Comparison of ENCODE assay signal across 20 mouse cellular contexts in genomic region chr5:43108260-43108589, GRCm38 (mm10).
A peak's percentile ranks its signal among the peaks of the same experiment; 100 is the strongest.
DNase-seq lines count a peak whose midpoint lies in the region; ATAC-seq lines count a peak whose summit lies in the region.
"Had no signal": no experiment of that assay in that cellular context is flagged by ENCODE, and none has a peak within 500 bp of the region (broad histone marks: within the 10 kb centered on the region; RNA-seq: fewer than 3 reads in every experiment).

No protein-coding gene starts in this region.

- peak; percentile 32 for DNase-seq in midbrain, embryonic 14.5 days
- DNase-seq in midbrain, embryonic 11.5 days (ENCODE audit: low spot score, missing footprints), result no peak
- peak; percentile 48 for DNase-seq in forebrain, embryonic 14.5 days (ENCODE audit: low spot score)
- no peak for DNase-seq in ovary, postnatal 14 days (ENCODE audit: low spot score)
- no peak for DNase-seq in limb, embryonic 10.5 days (ENCODE audit: low spot score)
- no peak for DNase-seq in adrenal gland, postnatal 25 days
- DNase-seq: adrenal gland, adult 2 months; cerebellum, adult 11-12 months; cerebellum, postnatal 25 days; kidney, postnatal 10 days; right cerebral cortex, postnatal 14 days had no signal

- H3K27ac ChIP-seq in midbrain, embryonic 14.5 days (replicated peaks; ENCODE audit: low read depth, low read length), result no peak overlapping the region
- H3K27ac ChIP-seq in midbrain, embryonic 11.5 days (ENCODE audit: low read depth, low read length), result no peak overlapping the region
- H3K27ac ChIP-seq in forebrain, embryonic 14.5 days (ENCODE audit: low read depth, low read length), result no peak overlapping the region
- H3K27ac ChIP-seq in hindbrain, embryonic 16.5 days (ENCODE audit: low read depth, low read length), result no peak overlapping the region
- H3K27ac ChIP-seq in limb, embryonic 10.5 days, result no peak overlapping the region
- H3K27ac ChIP-seq: intestine, embryonic 15.5 days; layer of hippocampus, adult 2 months; liver, embryonic 12.5 days; lung, embryonic 15.5 days; macrophage had no signal

- ATAC-seq in midbrain, embryonic 14.5 days (ENCODE audit: low FRiP score, low TSS enrichment), result peak; percentile 28; the same call in 1 of the 2 replicates
- ATAC-seq in midbrain, embryonic 11.5 days (ENCODE audit: low FRiP score), result no peak
- ATAC-seq in forebrain, embryonic 14.5 days, result peak; percentile 78
- peak; percentile 60 for ATAC-seq in hindbrain, embryonic 16.5 days
- ATAC-seq: CD4-positive, CD25-positive, alpha-beta regulatory T cell, adult 4 months; intestine, embryonic 15.5 days; liver, embryonic 12.5 days had no signal

- H3K9ac ChIP-seq in midbrain, embryonic 14.5 days (replicated peaks; ENCODE audit: low read length), result no peak overlapping the region
- no peak overlapping the region for H3K9ac ChIP-seq in midbrain, embryonic 11.5 days (ENCODE audit: low read length)
- no peak overlapping the region for H3K9ac ChIP-seq in forebrain, embryonic 14.5 days (ENCODE audit: low read length)
- H3K9ac ChIP-seq in hindbrain, embryonic 16.5 days (ENCODE audit: low read depth, low read length), result no peak overlapping the region
- H3K9ac ChIP-seq: intestine, embryonic 15.5 days; liver, embryonic 12.5 days; lung, embryonic 15.5 days had no signal

- H3K27me3 ChIP-seq in midbrain, embryonic 14.5 days (ENCODE audit: control insufficient read depth, insufficient read depth, low read length), result no peaks in the 10 kb centered on the region
- no peaks in the 10 kb centered on the region for H3K27me3 ChIP-seq in midbrain, embryonic 11.5 days (ENCODE audit: control insufficient read depth, insufficient read depth, low read length)
- H3K27me3 ChIP-seq in forebrain, embryonic 14.5 days (replicated peaks; ENCODE audit: control insufficient read depth, insufficient read depth, low read length), result no peaks in the 10 kb centered on the region
- H3K27me3 ChIP-seq in hindbrain, embryonic 16.5 days (replicated peaks; ENCODE audit: control insufficient read depth, insufficient read depth, low read length), result no peaks in the 10 kb centered on the region
- no peaks in the 10 kb centered on the region for H3K27me3 ChIP-seq in limb, embryonic 10.5 days (ENCODE audit: low read depth, poor library complexity, severe bottlenecking)
- H3K27me3 ChIP-seq: intestine, embryonic 15.5 days; liver, embryonic 12.5 days; lung, embryonic 15.5 days had no signal

- no peak overlapping the region for H3K4me3 ChIP-seq in midbrain, embryonic 14.5 days (replicated peaks; ENCODE audit: low read depth, low read length)
- H3K4me3 ChIP-seq in midbrain, embryonic 11.5 days (ENCODE audit: low read depth, low read length), result no peak overlapping the region
- H3K4me3 ChIP-seq in forebrain, embryonic 14.5 days (ENCODE audit: low read depth, low read length), result no peak overlapping the region
- H3K4me3 ChIP-seq in hindbrain, embryonic 16.5 days (ENCODE audit: low read length), result no peak overlapping the region
- no peak overlapping the region for H3K4me3 ChIP-seq in limb, embryonic 10.5 days
- H3K4me3 ChIP-seq: intestine, embryonic 15.5 days; layer of hippocampus, adult 2 months; liver, embryonic 12.5 days; lung, embryonic 15.5 days had no signal

- WGBS in midbrain, embryonic 14.5 days, result 72% methylated on average over 2 of the region's 2 CpGs
- 90% methylated on average over 2 of the region's 2 CpGs for WGBS in midbrain, embryonic 11.5 days
- WGBS in forebrain, embryonic 14.5 days, result 74% methylated on average over 2 of the region's 2 CpGs
- 55% methylated on average over 2 of the region's 2 CpGs for WGBS in hindbrain, embryonic 16.5 days
- 96% methylated on average over 2 of the region's 2 CpGs for WGBS in limb, embryonic 10.5 days

- H3K4me2 ChIP-seq in midbrain, embryonic 14.5 days (ENCODE audit: low read length), result no peak overlapping the region
- no peak overlapping the region for H3K4me2 ChIP-seq in midbrain, embryonic 11.5 days
- H3K4me2 ChIP-seq in forebrain, embryonic 14.5 days (ENCODE audit: low read length), result no peak overlapping the region
- no peak overlapping the region for H3K4me2 ChIP-seq in hindbrain, embryonic 16.5 days (ENCODE audit: low read length)
- H3K4me2 ChIP-seq: heart, embryonic 11.5 days; intestine, embryonic 15.5 days; liver, embryonic 12.5 days; lung, embryonic 15.5 days had no signal

- H3K4me1 ChIP-seq in midbrain, embryonic 14.5 days (ENCODE audit: control insufficient read depth, insufficient read depth, low read length), result peaks cover 7% of the 10 kb centered on the region; the same call in 1 of the 2 replicates
- H3K4me1 ChIP-seq in midbrain, embryonic 11.5 days (ENCODE audit: control insufficient read depth, insufficient read depth, low read length), result no peaks in the 10 kb centered on the region
- 0 out of 2 replicates have a peak, but pooled peaks cover 2% of the 10 kb centered on the region for H3K4me1 ChIP-seq in forebrain, embryonic 14.5 days (ENCODE audit: control insufficient read depth, insufficient read depth, low read length)
- no peaks in the 10 kb centered on the region; the same call in 1 of the 2 replicates for H3K4me1 ChIP-seq in hindbrain, embryonic 16.5 days (ENCODE audit: control insufficient read depth, insufficient read depth, low read depth, low read length)
- peaks cover 9% of the 10 kb centered on the region; the same call in 1 of the 2 replicates for H3K4me1 ChIP-seq in limb, embryonic 10.5 days
- H3K4me1 ChIP-seq: intestine, embryonic 15.5 days; lung, embryonic 15.5 days had no signal

- no peaks in the 10 kb centered on the region for H3K36me3 ChIP-seq in midbrain, embryonic 14.5 days (ENCODE audit: control insufficient read depth, insufficient read depth, low read length)
- no peaks in the 10 kb centered on the region for H3K36me3 ChIP-seq in midbrain, embryonic 11.5 days (ENCODE audit: control insufficient read depth, insufficient read depth, low read length)
- H3K36me3 ChIP-seq in forebrain, embryonic 14.5 days (ENCODE audit: control insufficient read depth, insufficient read depth, low read length), result no peaks in the 10 kb centered on the region
- H3K36me3 ChIP-seq in hindbrain, embryonic 16.5 days (ENCODE audit: control insufficient read depth, insufficient read depth, low read length), result no peaks in the 10 kb centered on the region
- H3K36me3 ChIP-seq in limb, embryonic 10.5 days, result no peaks in the 10 kb centered on the region
- H3K36me3 ChIP-seq: G1E; intestine, embryonic 15.5 days; liver, embryonic 12.5 days; lung, embryonic 15.5 days had no signal

- H3K9me3 ChIP-seq in midbrain, embryonic 14.5 days (ENCODE audit: control insufficient read depth, low read length), result no peaks in the 10 kb centered on the region
- no peaks in the 10 kb centered on the region for H3K9me3 ChIP-seq in midbrain, embryonic 11.5 days (ENCODE audit: control insufficient read depth, low read length)
- no peaks in the 10 kb centered on the region for H3K9me3 ChIP-seq in forebrain, embryonic 14.5 days (replicated peaks; ENCODE audit: control insufficient read depth, low read length)
- no peaks in the 10 kb centered on the region for H3K9me3 ChIP-seq in hindbrain, embryonic 16.5 days (ENCODE audit: control insufficient read depth, low read length)
- no peaks in the 10 kb centered on the region for H3K9me3 ChIP-seq in limb, embryonic 10.5 days (replicated peaks)
- H3K9me3 ChIP-seq: G1E; intestine, embryonic 15.5 days; liver, embryonic 12.5 days; lung, embryonic 15.5 days had no signal

Comparison
In these comparisons a context has a peak if more than half of its experiments do, and no peak if none do; other contexts are left out.
1. DNase-seq: peak in midbrain, embryonic 14.5 days (single experiment) and forebrain, embryonic 14.5 days (single experiment); none in midbrain, embryonic 11.5 days (single experiment), ovary, postnatal 14 days (single experiment), limb, embryonic 10.5 days (single experiment) and adrenal gland, postnatal 25 days (single experiment).